ENCODE assay signal across 30 mouse cellular contexts in the genomic region with DNA sequence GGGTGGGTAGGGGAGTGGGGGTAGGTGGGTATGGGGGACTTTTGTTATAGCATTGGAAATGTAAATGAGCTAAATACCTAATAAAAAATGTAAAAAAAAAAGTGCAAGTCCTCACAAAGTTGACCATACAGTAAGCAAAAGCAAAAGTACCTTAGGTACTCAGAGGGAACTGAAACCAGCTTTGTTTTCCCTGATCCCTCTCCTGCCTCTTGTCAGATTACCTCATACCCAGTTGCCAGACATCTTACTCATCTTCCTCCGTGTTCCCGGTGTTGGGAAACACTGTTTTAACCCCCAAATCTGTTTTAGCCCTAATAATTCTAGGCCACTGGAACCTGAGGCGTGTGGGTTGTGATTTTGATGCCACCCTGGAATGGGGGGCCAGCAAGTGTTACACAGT. TPM values are rescaled to one million over a fixed set of nuclear protein-coding genes. Genes with fewer than 3 reads are reported as not detected.
A peak's percentile ranks its signal among the peaks of the same experiment; 100 is the strongest.
DNase-seq lines count a peak whose midpoint lies in the region; ATAC-seq and TF ChIP-seq lines count a peak whose summit lies in the region.
"Had no signal": no experiment of that assay in that cellular context is flagged by ENCODE, and none has a peak within 500 bp of the region (broad histone marks: within the 10 kb centered on the region; RNA-seq: fewer than 3 reads in every experiment).

No protein-coding gene starts in this region.

- no peaks in the 10 kb centered on the region for H3K27me3 ChIP-seq in cerebellum, adult 2 months (ENCODE audit: control insufficient read depth, insufficient read depth, low read length)
- H3K27me3 ChIP-seq: embryonic facial prominence, embryonic 13.5 days; forebrain, embryonic 12.5 days; forebrain, embryonic 15.5 days; heart, embryonic 13.5 days had no signal

- H3K27ac ChIP-seq in cerebellum, adult 2 months (ENCODE audit: insufficient read depth, low read length) = no peak overlapping the region
- H3K27ac ChIP-seq: embryonic facial prominence, embryonic 10.5 days; embryonic facial prominence, embryonic 13.5 days; forebrain, embryonic 12.5 days; forebrain, embryonic 15.5 days; heart, embryonic 13.5 days; hindbrain, embryonic 14.5 days; hindbrain, postnatal 0 days had no signal

- 66% methylated on average over 3 of the region's 3 CpGs for WGBS in lung, adult 2 months
- 68% methylated on average over 3 of the region's 3 CpGs for WGBS in cerebellum, adult 2 months

- TF ChIP-seq POLR2A in lung, adult 2 months (IDR thresholded peaks at IDR 0.05; ENCODE audit: borderline replicate concordance, extremely low read depth, low read depth, low read length) = no peak
- TF ChIP-seq POLR2A in cerebellum, adult 2 months (IDR thresholded peaks at IDR 0.05; ENCODE audit: borderline replicate concordance, insufficient read depth, low read length) = no peak

- H3K4me3 ChIP-seq in lung, adult 2 months (replicated peaks; ENCODE audit: extremely low read depth, low read depth, low read length) = no peak overlapping the region
- H3K4me3 ChIP-seq in cerebellum, adult 2 months (replicated peaks; ENCODE audit: insufficient read depth, low read depth, low read length) = no peak overlapping the region
- H3K4me3 ChIP-seq: embryonic facial prominence, embryonic 10.5 days; embryonic facial prominence, embryonic 13.5 days; erythroblast, embryonic 14.5 days; forebrain, embryonic 12.5 days; forebrain, embryonic 15.5 days; heart, embryonic 13.5 days had no signal

- TF ChIP-seq CTCF in lung, adult 2 months (IDR thresholded peaks at IDR 0.05; ENCODE audit: insufficient read depth, low read length) = no peak
- TF ChIP-seq CTCF in cerebellum, adult 2 months (IDR thresholded peaks at IDR 0.05; ENCODE audit: borderline replicate concordance, insufficient read depth, low read depth, low read length) = no peak

- peak; percentile 5 for DNase-seq in lung, postnatal 36 days
- DNase-seq in lung, adult 2 months = no peak
- peak; percentile 0 for DNase-seq in adipocyte (ENCODE audit: low spot score)
- no peak for DNase-seq in cerebellum, adult 2 months
- no peak for DNase-seq in layer of hippocampus, postnatal 36 days
- no peak for DNase-seq in cerebellum, adult 11-12 months
- DNase-seq: adrenal gland, adult 2 months; adrenal gland, postnatal 14 days; cerebellum, adult 11 months; cerebellum, adult 9-11 months; cerebellum, postnatal 25 days; embryo, embryonic 11 days; gastrocnemius, postnatal 10 days; gastrocnemius, postnatal 36 days; heart, adult 11 months; heart, postnatal 14 days; heart, postnatal 4 days had no signal

- no peaks in the 10 kb centered on the region for H3K4me1 ChIP-seq in lung, adult 2 months (ENCODE audit: control insufficient read depth, insufficient read depth, low read length)
- H3K4me1 ChIP-seq in cerebellum, adult 2 months (ENCODE audit: control insufficient read depth, insufficient read depth, low read length) = no peaks in the 10 kb centered on the region
- H3K4me1 ChIP-seq: embryonic facial prominence, embryonic 10.5 days; embryonic facial prominence, embryonic 13.5 days; forebrain, embryonic 12.5 days; forebrain, embryonic 15.5 days; heart, embryonic 13.5 days had no signal

- ATAC-seq in megakaryocyte, adult 5-6 weeks (ENCODE audit: poor library complexity, severe bottlenecking) = peak; percentile 94
- ATAC-seq: forebrain, embryonic 15.5 days; hindbrain, postnatal 0 days; inflammation-experienced regulatory T-cells, adult 6 months; intestine, embryonic 16.5 days; Patski had no signal

RNA-seq across cellular contexts. Expression of a gene that starts 56.5 kb away (rescaled TPM):
- polyA plus RNA-seq in lung, adult 2 months (2012; rRNA removed) = 0.07 TPM in 1 of 2 replicates, not detected in the other
- total RNA-seq in megakaryocyte, adult 5-6 weeks (2015) = not detected in 2 replicates
- total RNA-seq in megakaryocyte, adult 5-6 weeks (2017) = not detected in 2 replicates
- 18.2 and 19.1 TPM in 2 replicates for polyA plus RNA-seq in cerebellum, adult 2 months (2012; rRNA removed)
- 1 to 10 TPM; 8.6 TPM for total RNA-seq in layer of hippocampus, postnatal 36 days (2021)
- total RNA-seq: gastrocnemius, postnatal 36 days; heart, postnatal 4 days had no signal
- polyA plus RNA-seq: embryonic facial prominence, embryonic 10.5 days; embryonic facial prominence, embryonic 13.5 days; erythroblast, embryonic 14.5 days; G1E; inflammation-experienced regulatory T-cells, adult 6 months; Patski had no signal

Comparison
In these comparisons a context has a peak if more than half of its experiments do, and no peak if none do; other contexts are left out.
1. DNase-seq: peak in lung, postnatal 36 days (single experiment) and adipocyte (single experiment); none in lung, adult 2 months (single experiment), cerebellum, adult 2 months (0 of 2), layer of hippocampus, postnatal 36 days (0 of 2) and cerebellum, adult 11-12 months (single experiment).
2. RNA of a gene that starts 56.5 kb away (total RNA-seq): 8.6 TPM in layer of hippocampus, postnatal 36 days; not detected in megakaryocyte, adult 5-6 weeks; every median in the first group is over 4 times any median in the second.